ENCODE assay signal across 12 mouse cellular contexts in genomic region chr10:75315756-75316155, GRCm38 (mm10). TPM values are rescaled to one million over a fixed set of nuclear protein-coding genes. Genes with fewer than 3 reads are reported as not detected.
A peak's percentile ranks its signal among the peaks of the same experiment; 100 is the strongest.
DNase-seq lines count a peak whose midpoint lies in the region; ATAC-seq and TF ChIP-seq lines count a peak whose summit lies in the region.
"Had no signal": no experiment of that assay in that cellular context is flagged by ENCODE, and none has a peak within 500 bp of the region (broad histone marks: within the 10 kb centered on the region; RNA-seq: fewer than 3 reads in every experiment).

No protein-coding gene starts in this region.

- H3K4me2 ChIP-seq in forebrain, embryonic 12.5 days = no peak overlapping the region
- no peak overlapping the region for H3K4me2 ChIP-seq in forebrain, embryonic 15.5 days (replicated peaks)
- 0 out of 2 replicates have a peak overlapping the region, but pooled peaks have one; percentile 75 for H3K4me2 ChIP-seq in heart, postnatal 0 days (ENCODE audit: low read depth, low read length)

- no peak overlapping the region for H3K9ac ChIP-seq in forebrain, embryonic 12.5 days
- no peak overlapping the region for H3K9ac ChIP-seq in forebrain, embryonic 15.5 days (replicated peaks)
- H3K9ac ChIP-seq in heart, postnatal 0 days (replicated peaks; ENCODE audit: low read depth, low read length) = no peak overlapping the region
- H3K9ac ChIP-seq: forebrain, embryonic 13.5 days; midbrain, embryonic 15.5 days had no signal

- ATAC-seq in forebrain, embryonic 12.5 days (ENCODE audit: low FRiP score) = no peak
- no peak for ATAC-seq in forebrain, embryonic 15.5 days (replicated peaks)
- ATAC-seq in heart, postnatal 0 days (ENCODE audit: insufficient read depth, low read depth) = no peak

- TF ChIP-seq CTCF in heart, postnatal 0 days (IDR thresholded peaks at IDR 0.05; ENCODE audit: low read depth) = no peak

- WGBS in forebrain, embryonic 12.5 days = 87% methylated on average over 8 of the region's 8 CpGs
- 67% methylated on average over 8 of the region's 8 CpGs for WGBS in forebrain, embryonic 15.5 days
- 62% methylated on average over 8 of the region's 8 CpGs for WGBS in heart, postnatal 0 days

- peaks cover 39% of the 10 kb centered on the region for H3K27me3 ChIP-seq in forebrain, embryonic 12.5 days
- H3K27me3 ChIP-seq in forebrain, embryonic 15.5 days = peaks cover 14% of the 10 kb centered on the region; the same call in 1 of the 2 replicates
- peaks cover 6% of the 10 kb centered on the region; the same call in 1 of the 2 replicates for H3K27me3 ChIP-seq in heart, postnatal 0 days (ENCODE audit: control insufficient read depth, insufficient read depth, low read length)

- no peak overlapping the region for H3K4me3 ChIP-seq in forebrain, embryonic 12.5 days (replicated peaks)
- no peak overlapping the region for H3K4me3 ChIP-seq in forebrain, embryonic 15.5 days
- no peak overlapping the region for H3K4me3 ChIP-seq in heart, postnatal 0 days (ENCODE audit: low read depth, low read length)

- no peak for TF ChIP-seq EP300 in heart, postnatal 0 days (IDR thresholded peaks at IDR 0.05; ENCODE audit: low read depth)

- no peak for DNase-seq in heart, postnatal 0 days (ENCODE audit: low spot score)
- no peak for DNase-seq in heart, postnatal 14 days
- peak; percentile 50 to 53 for DNase-seq in right cerebral cortex, postnatal 10 days (ENCODE audit: low spot score in 2 of 2)
- no peak for DNase-seq in right cerebral cortex, adult 18-20 months
- no peak for DNase-seq in gastrocnemius, postnatal 10 days
- DNase-seq: kidney, adult 9 months; lung, adult 18-20 months had no signal

- H3K4me1 ChIP-seq in forebrain, embryonic 12.5 days = peaks cover 13% of the 10 kb centered on the region
- peaks cover 18% of the 10 kb centered on the region for H3K4me1 ChIP-seq in forebrain, embryonic 15.5 days
- peaks cover 15% of the 10 kb centered on the region; the same call in 1 of the 2 replicates for H3K4me1 ChIP-seq in heart, postnatal 0 days (ENCODE audit: control insufficient read depth, insufficient read depth)

- peaks cover 25% of the 10 kb centered on the region for H3K36me3 ChIP-seq in forebrain, embryonic 12.5 days (replicated peaks)
- H3K36me3 ChIP-seq in forebrain, embryonic 15.5 days = peaks cover 10% of the 10 kb centered on the region; the same call in 1 of the 2 replicates
- H3K36me3 ChIP-seq in heart, postnatal 0 days (replicated peaks; ENCODE audit: control insufficient read depth, insufficient read depth, low read length) = peaks cover 19% of the 10 kb centered on the region

- intact Hi-C loops in heart, postnatal 14 days (cut with DNase I) = loop anchor here (2.0 to 5.0 kb wide), 3 partner anchors 38 to 171 kb away; no protein-coding TSS in a partner anchor

- H3K27ac ChIP-seq in forebrain, embryonic 12.5 days = 0 out of 2 replicates have a peak overlapping the region, but pooled peaks have one; percentile 19
- no peak overlapping the region for H3K27ac ChIP-seq in forebrain, embryonic 15.5 days (replicated peaks)
- H3K27ac ChIP-seq in heart, postnatal 0 days (ENCODE audit: low read depth) = peak overlapping the region; percentile 75
- H3K27ac ChIP-seq: forebrain, embryonic 13.5 days; midbrain, embryonic 15.5 days had no signal

- H3K9me3 ChIP-seq in forebrain, embryonic 12.5 days = no peaks in the 10 kb centered on the region
- H3K9me3 ChIP-seq in forebrain, embryonic 15.5 days = no peaks in the 10 kb centered on the region
- H3K9me3 ChIP-seq in heart, postnatal 0 days (replicated peaks; ENCODE audit: control insufficient read depth, low read length) = no peaks in the 10 kb centered on the region
- H3K9me3 ChIP-seq: forebrain, embryonic 13.5 days; heart, embryonic 10.5 days; midbrain, embryonic 15.5 days had no signal

RNA-seq across cellular contexts. Expression of gene Adora2a, which starts 0.9 kb away (rescaled TPM):
- 3.2 and 3.6 TPM in 2 replicates for polyA plus RNA-seq in forebrain, embryonic 12.5 days (2016; fragmentation: Nextera tagmentation; extraction: Ambion mirVana)
- polyA plus RNA-seq in forebrain, embryonic 15.5 days (2015; fragmentation: Nextera tagmentation; extraction: Ambion mirVana) = 6.4 and 8.2 TPM in 2 replicates
- 15.8 and 51.3 TPM in 2 replicates for total RNA-seq in heart, postnatal 0 days (2014; rRNA removed; ENCODE audit: low replicate concordance)
- 3.6 and 4.4 TPM in 2 replicates for polyA plus RNA-seq in heart, postnatal 0 days (2015; fragmentation: Nextera tagmentation; extraction: Ambion mirVana)
- total RNA-seq in heart, postnatal 14 days (2021) = 10 to 100 TPM; 13.2 to 15.2 TPM
- 1 to 10 TPM; 4.3 to 6.2 TPM for total RNA-seq in gastrocnemius, postnatal 10 days (2021)

Comparison
In these comparisons a context has a peak if more than half of its experiments do, and no peak if none do; other contexts are left out.
1. DNase-seq: peak in right cerebral cortex, postnatal 10 days (2 of 2); none in heart, postnatal 0 days (single experiment), heart, postnatal 14 days (0 of 2), right cerebral cortex, adult 18-20 months (single experiment) and gastrocnemius, postnatal 10 days (single experiment).